Mouse (Mus musculus) 416B (cell line): ENCODE measurements around the gene Jam2.

Source experiments
- DNase-seq: peaks from one replicate; pipeline ENCODE4 v3.0.0; 2011; ENCODE audit warnings: low read depth

Jam2 gene

GRCm38 (mm10) chr16:84774003-84774703, at the start of gene Jam2:
Gene Jam2, plus strand, starts transcription at chr16:84774123.
- no peak for DNase-seq

DNA sequence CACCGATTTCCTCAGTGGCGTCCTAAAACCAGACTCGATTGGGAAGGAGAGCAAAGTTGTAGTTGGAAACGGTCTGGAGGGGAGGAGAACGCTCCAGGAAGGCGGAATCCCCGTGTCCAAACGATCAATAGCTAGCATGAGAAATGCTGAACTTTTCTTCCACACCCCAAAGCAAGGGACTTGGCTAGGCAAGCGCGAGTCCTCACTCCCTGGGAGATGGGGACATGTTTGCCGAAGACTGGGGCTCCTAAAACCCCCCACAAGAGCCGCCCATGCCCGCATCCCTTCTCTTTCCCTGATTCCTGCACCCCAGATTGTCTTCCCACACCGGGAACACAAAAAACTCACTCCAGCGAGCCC, 39.1 kb upstream of the Jam2 start:
- DNase-seq, result no peak

GRCm38 (mm10) chr16:84735166-84736105, 38.5 kb upstream of the Jam2 start, which contains the start of gene Mrpl39:
Gene Mrpl39, minus strand, starts transcription at chr16:84735742.
- peak; percentile 95 for DNase-seq

DNA sequence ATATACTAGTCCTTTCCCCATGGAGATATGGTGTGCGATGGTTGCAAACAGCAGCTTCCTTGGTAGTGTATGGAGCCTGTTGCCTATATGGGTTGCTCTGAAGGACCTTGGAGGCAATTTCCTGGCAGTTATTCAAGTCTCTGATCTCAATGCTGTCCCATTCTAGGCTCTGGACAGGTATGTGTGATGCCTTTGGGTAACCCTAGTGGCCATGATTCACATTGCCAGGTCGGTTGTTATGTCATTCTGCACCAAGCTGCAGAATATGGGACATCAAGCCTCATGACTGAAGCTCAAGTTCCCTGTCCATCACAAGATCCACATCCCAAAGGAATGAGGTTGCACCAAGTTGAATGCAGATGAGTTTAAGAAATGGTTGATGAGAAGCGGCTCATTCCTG, 36.6 kb upstream of the Jam2 start:
- DNase-seq, result no peak

DNA sequence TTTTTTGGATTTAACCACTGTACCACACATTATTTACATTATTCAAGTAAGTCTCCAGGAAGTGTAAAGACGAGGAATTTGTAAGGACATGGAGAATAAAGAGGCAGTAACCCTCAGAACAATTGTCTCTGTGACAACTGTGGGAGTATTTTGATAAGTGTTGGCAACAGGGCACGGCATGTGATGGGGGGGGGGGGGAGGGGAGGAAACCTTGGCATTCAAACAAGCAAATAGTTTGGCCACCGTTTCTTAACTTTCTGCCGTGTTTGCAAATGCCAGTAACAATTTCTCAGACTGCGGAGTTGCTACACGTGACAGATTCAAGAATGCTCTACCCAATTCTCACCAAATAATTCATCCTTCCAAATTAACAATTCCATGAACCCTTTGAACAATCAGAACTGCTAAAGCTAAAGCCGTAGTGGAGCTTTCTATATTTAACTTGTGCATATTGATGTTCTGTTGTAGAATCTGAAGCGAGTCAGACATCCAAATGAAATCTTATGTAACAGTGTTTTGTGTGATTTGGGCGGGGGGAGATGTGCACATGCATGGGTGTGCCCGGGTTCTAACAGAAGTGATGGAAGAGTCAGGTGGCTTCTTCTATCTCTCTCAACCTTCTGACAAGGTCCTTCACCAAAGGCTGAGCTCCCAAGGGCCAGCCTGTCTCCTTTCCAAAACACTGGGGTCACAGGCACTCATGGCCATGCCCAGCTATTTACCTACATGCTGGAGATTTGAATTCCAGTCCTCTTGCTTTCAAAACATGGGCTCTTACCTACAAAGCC, 29.0 kb upstream of the Jam2 start:
- DNase-seq, result no peak

- no peak for DNase-seq
Observed at GRCm38 (mm10) chr16:84745721-84746306, 28.1 kb upstream of the Jam2 start.

DNA sequence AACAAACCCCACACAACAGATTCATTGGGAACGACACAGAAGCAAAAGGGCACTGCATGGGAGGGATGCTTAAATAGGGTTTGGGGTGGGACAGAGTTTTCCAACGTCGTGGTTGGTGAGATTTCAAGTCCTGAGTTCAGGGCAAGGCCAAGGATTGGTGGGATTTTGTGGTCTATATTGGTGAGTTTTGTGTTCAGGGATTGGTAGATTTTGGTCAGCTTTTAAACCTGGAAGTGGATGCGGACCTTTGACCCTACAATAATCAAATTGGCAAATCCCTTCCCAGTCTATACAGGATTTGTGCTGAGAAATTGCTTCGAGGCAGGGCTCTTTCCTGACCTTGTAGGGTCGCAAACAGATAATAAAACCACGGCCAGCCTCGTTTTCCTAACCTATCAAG, 6.0 kb upstream of the Jam2 start:
- DNase-seq, result no peak

- no peak for DNase-seq
Observed at GRCm38 (mm10) chr16:84769182-84769581, 4.7 kb upstream of the Jam2 start.

GRCm38 (mm10) chr16:84769619-84770464, 4.1 kb upstream of the Jam2 start:
- DNase-seq, result no peak

DNA sequence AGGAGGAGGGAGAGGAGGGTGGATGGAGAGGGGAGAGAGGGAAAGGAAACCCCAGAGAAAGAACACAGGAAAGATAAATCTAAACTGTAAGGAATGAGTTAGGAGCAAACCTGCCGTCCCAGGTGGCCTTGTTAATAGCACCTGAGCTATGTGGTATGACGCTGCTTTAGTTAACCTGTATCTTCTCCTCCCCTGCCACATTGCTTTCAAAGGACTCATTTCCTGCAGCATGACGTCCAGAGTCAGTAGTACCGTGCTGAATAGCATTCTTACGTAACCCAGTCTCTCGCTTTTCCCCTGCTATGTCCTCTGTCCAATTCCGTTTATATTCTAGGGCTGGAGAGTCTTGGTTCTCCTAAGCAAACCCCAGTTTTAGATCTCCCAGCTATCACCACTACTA, 3.0 kb upstream of the Jam2 start:
- peak; percentile 18 for DNase-seq

DNA sequence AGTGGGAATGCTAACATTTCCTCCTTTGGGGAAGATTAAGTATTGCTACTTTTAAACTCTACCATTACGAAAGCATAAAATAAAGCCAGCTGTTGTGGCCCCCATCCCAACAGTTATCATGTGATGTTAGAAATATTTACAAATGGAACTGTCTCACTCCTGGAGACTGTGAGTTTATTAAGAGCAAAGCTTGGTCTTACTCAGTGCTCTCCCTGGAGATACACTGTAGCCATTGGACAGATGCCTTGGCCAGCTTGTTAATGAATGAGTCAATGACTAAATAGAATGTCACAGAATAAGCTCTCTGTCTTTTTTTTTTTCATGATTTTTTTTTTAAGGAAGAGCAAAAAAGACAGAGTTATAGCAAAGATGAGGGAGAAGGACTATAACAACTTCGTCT, 2.5 kb upstream of the Jam2 start:
- no peak for DNase-seq

DNA sequence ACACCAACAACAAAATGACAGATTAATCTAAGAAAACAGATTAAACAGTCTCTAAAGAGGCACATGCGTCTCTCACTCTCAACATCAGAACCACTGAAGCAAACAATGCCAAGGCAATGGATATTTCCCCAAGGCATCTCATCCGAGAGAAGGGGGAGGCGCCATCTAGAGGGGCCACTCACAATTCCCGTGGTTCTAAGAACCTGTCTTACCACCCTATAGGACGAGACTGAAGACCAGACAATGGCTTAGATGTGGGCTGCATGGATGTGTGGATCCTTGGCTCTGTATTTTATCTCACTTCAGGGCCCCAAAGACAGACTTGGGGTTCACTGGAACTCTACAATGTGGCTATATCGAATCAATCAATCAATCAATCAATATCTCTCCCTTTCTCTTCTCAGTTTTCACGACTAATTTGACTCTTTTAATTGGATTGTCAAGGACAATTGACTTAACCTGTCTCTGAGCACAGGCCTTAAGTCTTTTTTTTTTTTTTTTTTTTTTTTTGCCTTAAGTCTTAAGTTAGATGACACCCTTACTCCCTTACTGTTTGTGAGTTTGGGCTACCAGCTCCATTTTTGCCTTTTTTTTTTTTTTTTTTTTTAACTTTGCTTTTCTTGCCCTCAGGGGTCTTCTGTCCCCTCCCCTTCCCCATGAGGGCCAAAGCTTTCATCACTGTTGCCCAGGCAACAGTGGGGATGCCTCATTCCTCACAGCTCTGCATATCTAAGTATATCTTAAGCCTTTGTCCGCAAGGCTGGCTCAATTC, 1.2 kb upstream of the Jam2 start:
- DNase-seq, result peak; percentile 19

DNA sequence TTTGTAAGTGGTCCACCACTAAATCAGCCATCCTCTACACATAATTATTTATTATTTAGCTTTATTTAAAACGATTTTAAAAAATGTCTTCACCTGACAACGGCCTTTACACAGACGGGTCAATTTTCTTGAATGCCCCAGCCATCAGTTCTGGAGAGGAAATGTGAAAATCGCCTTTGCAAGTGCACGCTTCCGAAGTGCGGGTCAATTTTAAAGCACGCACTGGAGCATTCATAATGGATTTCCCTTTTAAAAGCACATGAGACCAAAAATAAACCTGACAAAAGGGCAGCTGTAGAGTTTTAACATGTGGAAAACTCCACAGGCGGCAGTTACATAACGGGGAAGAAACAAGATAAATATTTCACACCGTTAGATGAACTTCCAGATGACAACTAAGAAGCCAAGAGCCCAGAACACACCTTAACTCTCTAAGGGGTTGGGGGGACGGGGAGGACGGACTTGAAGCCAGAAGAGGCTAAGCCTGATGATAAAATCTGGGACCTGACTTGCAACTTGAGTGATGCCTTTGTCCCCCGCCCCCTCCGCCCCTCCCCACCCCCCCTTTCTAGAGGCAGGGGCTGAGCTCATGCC, 558 bp upstream of the Jam2 start:
- DNase-seq, result no peak

GRCm38 (mm10) chr16:84774761-84775231, 873 bp downstream of the Jam2 start:
- DNase-seq, result no peak

DNA sequence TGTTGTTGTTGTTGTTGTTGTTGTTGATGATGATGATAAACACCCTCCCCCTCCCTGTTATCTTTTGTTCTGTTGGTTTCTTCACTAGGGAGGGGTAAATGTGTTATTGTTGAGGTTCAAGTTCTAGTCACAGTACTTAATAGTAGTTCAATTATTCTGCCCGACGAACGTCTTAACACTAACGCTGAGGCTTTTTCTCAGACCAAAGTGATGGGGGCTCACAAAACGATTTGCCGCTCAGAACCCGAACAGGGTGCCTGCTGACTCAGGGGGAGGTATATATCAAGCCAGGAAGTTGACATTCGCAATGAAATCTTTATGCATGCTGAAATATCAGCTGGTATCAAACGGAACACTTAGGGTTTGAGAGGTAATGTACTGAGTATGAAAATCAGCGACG, 1.4 kb downstream of the Jam2 start:
- no peak for DNase-seq

GRCm38 (mm10) chr16:84776089-84776784, 2.3 kb downstream of the Jam2 start:
- DNase-seq, result peak; percentile 57

DNA sequence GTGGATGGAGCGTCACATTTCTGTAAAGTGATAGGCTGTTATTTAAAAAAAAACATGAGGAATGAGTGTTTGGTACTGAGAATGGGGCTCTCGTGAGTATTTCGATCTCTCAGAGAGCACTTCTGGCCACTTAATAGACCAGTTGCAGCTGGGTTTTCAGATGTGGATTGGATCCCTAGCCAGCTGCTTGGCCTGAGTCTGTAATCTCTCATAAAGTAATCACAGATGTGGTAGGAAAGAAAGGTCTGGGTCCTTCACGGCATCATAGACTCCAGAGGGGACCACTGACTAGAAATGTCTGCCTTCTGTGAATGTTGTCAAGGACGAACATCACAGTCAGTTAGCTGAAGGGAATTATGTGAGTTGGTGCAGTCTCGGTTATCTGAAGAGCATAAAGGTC, 4.5 kb downstream of the Jam2 start:
- no peak for DNase-seq

GRCm38 (mm10) chr16:84778861-84779630, 5.1 kb downstream of the Jam2 start:
- no peak for DNase-seq
